Mouse (Mus musculus): ENCODE results near the gene Zfand3. TPM values are rescaled to one million over a fixed set of nuclear protein-coding genes. Genes with fewer than 3 reads are reported as not detected.

Zfand3 gene
- polyA plus RNA-seq, 1 experiment: 158 TPM

DNA sequence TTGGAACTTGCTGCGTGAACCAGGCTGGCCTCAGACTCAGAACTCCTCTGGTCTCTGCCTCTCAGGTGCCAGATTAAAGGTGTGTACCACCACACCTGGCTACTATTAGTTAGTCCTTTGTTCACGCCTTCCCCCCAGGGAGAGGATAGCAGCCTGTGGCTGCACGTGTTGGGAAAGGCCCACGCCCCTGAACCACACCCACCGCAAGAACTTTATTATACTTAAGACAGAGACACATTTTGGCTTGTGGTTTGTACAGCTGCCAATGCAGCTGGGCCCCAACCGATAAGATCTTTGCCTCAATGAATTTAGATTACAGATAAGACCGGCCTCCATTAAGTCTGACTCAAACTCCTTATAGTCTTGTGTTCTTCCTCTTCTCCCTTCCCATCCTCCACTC is 24.7 kb upstream of the Zfand3 start:
- Histone ChIP-seq H3K27ac (ENCODE audit: insufficient read depth, low read length) (no peak overlapping the region), H3K4me3 (ENCODE audit: insufficient read depth, low read length) (no peak overlapping the region), H3K4me1 (ENCODE audit: control insufficient read depth, insufficient read depth, low read length) (peaks cover 5% of the 10 kb centered on the region; the same call in 1 of the 2 replicates)
- TF ChIP-seq POLR2A (IDR thresholded peaks at IDR 0.05; ENCODE audit: low read depth, low read length) (no peak), CTCF (IDR thresholded peaks at IDR 0.05; ENCODE audit: borderline replicate concordance, insufficient read depth, low read length) (no peak)

DNA sequence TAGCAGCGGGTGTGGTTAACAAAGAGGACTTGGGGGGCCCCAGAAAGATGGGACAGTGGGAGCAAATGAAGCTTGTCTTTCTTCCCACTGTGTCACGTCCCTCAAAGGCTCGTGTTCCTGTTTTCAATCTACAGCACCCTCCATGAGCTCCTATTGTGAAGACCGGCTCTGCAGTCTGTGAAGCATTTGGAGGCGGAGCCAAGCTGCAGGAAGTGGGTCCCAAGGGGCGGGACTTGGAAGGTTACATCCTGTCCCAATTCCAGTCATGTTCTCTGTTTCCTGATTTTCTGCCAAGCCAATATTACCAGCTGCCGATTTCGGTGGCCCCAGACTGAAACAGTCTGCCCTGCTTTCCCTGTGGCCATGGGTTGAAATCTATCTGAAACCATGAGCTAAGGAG is 23.0 kb upstream of the Zfand3 start:
- Histone ChIP-seq H3K27ac (ENCODE audit: insufficient read depth, low read length) (no peak overlapping the region), H3K4me3 (ENCODE audit: insufficient read depth, low read length) (no peak overlapping the region), H3K4me1 (ENCODE audit: control insufficient read depth, insufficient read depth, low read length) (peaks cover 5% of the 10 kb centered on the region; the same call in 1 of the 2 replicates)
- TF ChIP-seq POLR2A (IDR thresholded peaks at IDR 0.05; ENCODE audit: low read depth, low read length) (no peak), CTCF (IDR thresholded peaks at IDR 0.05; ENCODE audit: borderline replicate concordance, insufficient read depth, low read length) (no peak)

DNA sequence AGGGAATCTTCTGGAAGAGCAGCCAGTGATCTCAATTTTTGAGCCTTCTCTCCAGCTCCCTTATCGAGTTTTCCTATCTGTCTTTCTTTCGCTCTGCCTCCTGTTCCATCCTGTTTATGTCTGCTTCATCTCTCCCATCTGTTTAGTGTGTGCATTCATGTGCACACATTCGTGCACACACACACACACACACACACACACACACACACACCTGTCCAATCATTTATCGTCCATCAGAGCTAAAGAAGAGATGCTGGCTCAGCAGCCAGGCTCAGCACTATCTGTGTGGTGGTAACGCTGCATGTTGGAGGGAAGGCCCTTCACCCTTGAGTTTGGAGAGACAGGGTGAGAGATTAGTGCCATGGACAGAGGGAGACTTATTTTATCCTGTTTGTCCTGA is 21.3 kb upstream of the Zfand3 start:
- no peak overlapping the region for H3K27ac ChIP-seq (ENCODE audit: insufficient read depth, low read length)
- no peak overlapping the region for H3K4me3 ChIP-seq (ENCODE audit: insufficient read depth, low read length)
- peaks cover 5% of the 10 kb centered on the region; the same call in 1 of the 2 replicates for H3K4me1 ChIP-seq (ENCODE audit: control insufficient read depth, insufficient read depth, low read length)
- TF ChIP-seq CTCF (IDR thresholded peaks at IDR 0.05; ENCODE audit: borderline replicate concordance, insufficient read depth, low read length) (no peak), POLR2A (IDR thresholded peaks at IDR 0.05; ENCODE audit: low read depth, low read length) (no peak)

DNA sequence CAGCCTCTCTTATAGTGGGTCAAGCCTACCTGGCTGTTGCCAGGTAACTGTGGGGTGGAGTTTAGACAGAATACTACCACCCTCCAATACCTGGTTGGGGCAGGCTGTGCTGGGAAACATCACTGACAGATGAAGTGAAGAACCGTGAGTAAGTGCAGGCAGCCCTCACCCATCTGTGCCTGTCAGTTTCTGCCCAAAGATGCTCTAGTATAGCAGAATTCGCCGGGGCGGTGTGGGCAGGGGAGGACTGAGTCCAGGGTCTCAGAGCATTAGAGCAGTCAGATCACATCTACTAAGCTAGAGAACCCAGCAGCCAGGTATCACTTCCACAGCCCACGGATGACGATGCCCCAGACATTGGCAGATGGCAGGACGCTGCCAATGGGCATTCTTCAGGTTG is 19.6 kb upstream of the Zfand3 start:
- TF ChIP-seq CTCF (IDR thresholded peaks at IDR 0.05; ENCODE audit: borderline replicate concordance, insufficient read depth, low read length) (no peak), POLR2A (IDR thresholded peaks at IDR 0.05; ENCODE audit: low read depth, low read length) (no peak)
- Histone ChIP-seq H3K4me1 (ENCODE audit: control insufficient read depth, insufficient read depth, low read length) (0 out of 2 replicates have a peak, but pooled peaks cover 3% of the 10 kb centered on the region), H3K27ac (ENCODE audit: insufficient read depth, low read length) (no peak overlapping the region), H3K4me3 (ENCODE audit: insufficient read depth, low read length) (no peak overlapping the region)

DNA sequence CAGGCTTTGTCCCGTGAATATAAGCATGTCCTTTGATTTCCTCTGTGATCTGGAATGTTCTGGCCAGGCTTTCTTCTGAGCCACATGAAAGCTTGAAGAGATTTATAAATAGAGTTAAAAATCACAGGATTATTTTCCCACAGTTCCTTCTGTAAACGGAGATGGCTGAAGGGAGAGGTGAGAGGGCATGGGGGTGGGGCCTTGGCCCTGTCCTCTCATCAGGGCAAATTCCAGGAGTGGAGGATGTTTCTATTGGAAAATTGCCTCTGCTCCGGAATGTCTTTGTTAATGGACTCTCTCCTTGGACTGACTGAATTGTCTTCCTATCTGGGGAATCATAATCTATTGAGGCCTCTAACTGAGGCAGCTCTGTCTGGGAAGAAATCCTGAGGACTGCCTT is 19.0 kb upstream of the Zfand3 start:
- TF ChIP-seq CTCF (IDR thresholded peaks at IDR 0.05; ENCODE audit: borderline replicate concordance, insufficient read depth, low read length): no peak
- no peak for TF ChIP-seq POLR2A (IDR thresholded peaks at IDR 0.05; ENCODE audit: low read depth, low read length)
- Histone ChIP-seq H3K4me3 (ENCODE audit: insufficient read depth, low read length) (no peak overlapping the region), H3K4me1 (ENCODE audit: control insufficient read depth, insufficient read depth, low read length) (no peaks in the 10 kb centered on the region), H3K27ac (ENCODE audit: insufficient read depth, low read length) (no peak overlapping the region)

DNA sequence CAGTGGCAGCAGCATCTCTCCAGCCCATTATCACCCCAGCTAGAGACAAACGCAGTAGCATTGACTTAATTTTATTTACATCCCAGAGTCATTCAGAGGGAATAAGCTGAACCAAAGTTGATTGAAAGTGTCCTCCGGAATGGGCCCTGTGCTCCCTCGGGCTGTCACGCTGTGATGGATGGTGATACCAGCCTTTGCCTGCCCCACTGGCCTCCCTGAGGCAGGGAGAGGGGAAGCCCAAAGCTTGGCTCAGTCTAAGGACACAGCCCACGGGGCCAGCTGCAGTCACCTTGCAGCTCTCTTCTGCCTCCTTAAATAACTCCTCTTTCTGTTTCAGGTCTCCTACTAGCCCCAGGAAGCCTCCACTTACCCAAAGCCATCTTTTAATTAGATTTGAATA is 16.4 kb upstream of the Zfand3 start:
- Histone ChIP-seq H3K27ac (ENCODE audit: insufficient read depth, low read length) (no peak overlapping the region), H3K4me1 (ENCODE audit: control insufficient read depth, insufficient read depth, low read length) (no peaks in the 10 kb centered on the region), H3K4me3 (ENCODE audit: insufficient read depth, low read length) (no peak overlapping the region)
- no peak for TF ChIP-seq CTCF (IDR thresholded peaks at IDR 0.05; ENCODE audit: borderline replicate concordance, insufficient read depth, low read length)
- no peak for TF ChIP-seq POLR2A (IDR thresholded peaks at IDR 0.05; ENCODE audit: low read depth, low read length)

DNA sequence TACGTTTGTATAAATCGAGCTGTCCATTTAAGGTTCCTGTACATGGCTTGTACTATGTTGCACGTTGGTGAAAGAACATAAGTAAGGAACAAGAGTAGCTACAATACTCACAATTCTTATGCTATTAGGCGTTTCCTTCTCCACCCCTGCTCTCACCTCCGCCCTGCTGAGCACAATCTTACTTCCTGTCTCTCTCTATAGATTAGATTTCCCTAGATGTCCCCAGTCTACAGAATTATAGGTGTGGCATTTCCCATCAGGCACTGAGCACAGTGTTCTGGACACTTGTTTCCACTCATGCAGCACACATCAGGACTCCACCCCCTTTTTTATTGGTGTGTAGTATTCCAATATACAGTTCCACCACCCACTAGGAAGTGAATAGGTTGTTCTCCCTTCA is 14.9 kb upstream of the Zfand3 start:
- H3K4me3 ChIP-seq (ENCODE audit: insufficient read depth, low read length): no peak overlapping the region
- no peaks in the 10 kb centered on the region; the same call in 1 of the 2 replicates for H3K4me1 ChIP-seq (ENCODE audit: control insufficient read depth, insufficient read depth, low read length)
- H3K27ac ChIP-seq (ENCODE audit: insufficient read depth, low read length): no peak overlapping the region
- TF ChIP-seq POLR2A (IDR thresholded peaks at IDR 0.05; ENCODE audit: low read depth, low read length) (no peak), CTCF (IDR thresholded peaks at IDR 0.05; ENCODE audit: borderline replicate concordance, insufficient read depth, low read length) (no peak)

DNA sequence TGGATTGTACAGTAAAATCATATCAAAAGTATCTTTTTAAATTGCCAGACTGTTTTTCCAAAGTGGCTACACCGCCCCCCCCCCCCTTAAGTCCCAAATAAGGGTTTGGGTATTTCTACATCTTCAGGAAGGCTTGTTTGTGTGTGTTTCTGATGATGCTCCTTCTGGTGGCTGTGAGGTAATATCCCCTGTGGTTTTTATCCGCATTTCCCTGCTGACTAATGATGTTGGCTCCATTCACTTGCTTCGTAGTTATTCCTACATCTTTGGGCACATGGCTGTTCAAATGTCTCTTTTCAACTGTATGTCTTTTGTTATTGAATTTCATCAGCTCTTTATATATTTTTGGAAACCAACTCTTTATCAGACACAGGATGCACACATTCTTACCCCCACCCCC is 14.4 kb upstream of the Zfand3 start:
- Histone ChIP-seq H3K4me3 (ENCODE audit: insufficient read depth, low read length) (no peak overlapping the region), H3K27ac (ENCODE audit: insufficient read depth, low read length) (no peak overlapping the region), H3K4me1 (ENCODE audit: control insufficient read depth, insufficient read depth, low read length) (no peaks in the 10 kb centered on the region; the same call in 1 of the 2 replicates)
- TF ChIP-seq POLR2A (IDR thresholded peaks at IDR 0.05; ENCODE audit: low read depth, low read length) (no peak), CTCF (IDR thresholded peaks at IDR 0.05; ENCODE audit: borderline replicate concordance, insufficient read depth, low read length) (no peak)

DNA sequence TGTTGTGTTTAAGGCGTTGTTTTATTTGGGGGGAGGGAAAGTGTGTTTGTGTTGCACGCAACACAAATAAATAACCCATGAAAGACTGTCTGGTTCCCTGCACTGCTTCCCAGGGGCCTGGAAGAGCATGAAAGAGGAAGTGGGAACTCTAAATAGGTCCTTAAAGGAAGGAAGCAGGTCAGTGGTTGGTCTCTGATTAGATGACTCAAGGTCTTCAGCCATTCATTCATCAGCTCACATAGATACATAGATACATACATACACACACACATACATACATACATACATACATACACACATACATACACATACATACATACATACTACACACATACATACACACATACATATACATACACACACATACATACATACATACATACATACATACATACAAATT is 13.7 kb upstream of the Zfand3 start:
- no peaks in the 10 kb centered on the region; the same call in 1 of the 2 replicates for H3K4me1 ChIP-seq (ENCODE audit: control insufficient read depth, insufficient read depth, low read length)
- H3K4me3 ChIP-seq (ENCODE audit: insufficient read depth, low read length): no peak overlapping the region
- TF ChIP-seq CTCF (IDR thresholded peaks at IDR 0.05; ENCODE audit: borderline replicate concordance, insufficient read depth, low read length): no peak
- H3K27ac ChIP-seq (ENCODE audit: insufficient read depth, low read length): no peak overlapping the region

DNA sequence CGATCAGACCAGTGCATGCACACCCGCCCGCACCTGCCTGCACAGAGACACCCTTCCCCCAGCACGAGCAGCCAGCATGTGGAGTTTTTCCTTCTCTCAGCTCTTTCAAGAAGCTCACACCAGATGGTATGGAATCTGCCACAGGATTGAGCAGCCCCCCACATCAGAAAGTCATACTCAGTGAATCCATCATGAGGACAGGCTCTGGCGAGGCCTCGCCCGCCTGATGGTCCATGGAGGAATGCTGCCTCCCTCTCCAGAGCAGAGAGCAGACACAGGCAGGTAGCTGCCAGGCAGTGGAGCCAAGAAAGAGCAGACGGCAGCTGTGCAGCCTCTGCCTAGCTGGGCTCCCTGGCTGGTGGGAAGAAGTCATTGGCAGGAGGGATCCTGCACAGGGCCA is 11.0 kb upstream of the Zfand3 start:
- no peak for TF ChIP-seq POLR2A (IDR thresholded peaks at IDR 0.05; ENCODE audit: low read depth, low read length)
- TF ChIP-seq CTCF (IDR thresholded peaks at IDR 0.05; ENCODE audit: borderline replicate concordance, insufficient read depth, low read length): no peak
- H3K27ac ChIP-seq (ENCODE audit: insufficient read depth, low read length): no peak overlapping the region
- H3K4me1 ChIP-seq (ENCODE audit: control insufficient read depth, insufficient read depth, low read length): no peaks in the 10 kb centered on the region; the same call in 1 of the 2 replicates
- no peak overlapping the region for H3K4me3 ChIP-seq (ENCODE audit: insufficient read depth, low read length)

DNA sequence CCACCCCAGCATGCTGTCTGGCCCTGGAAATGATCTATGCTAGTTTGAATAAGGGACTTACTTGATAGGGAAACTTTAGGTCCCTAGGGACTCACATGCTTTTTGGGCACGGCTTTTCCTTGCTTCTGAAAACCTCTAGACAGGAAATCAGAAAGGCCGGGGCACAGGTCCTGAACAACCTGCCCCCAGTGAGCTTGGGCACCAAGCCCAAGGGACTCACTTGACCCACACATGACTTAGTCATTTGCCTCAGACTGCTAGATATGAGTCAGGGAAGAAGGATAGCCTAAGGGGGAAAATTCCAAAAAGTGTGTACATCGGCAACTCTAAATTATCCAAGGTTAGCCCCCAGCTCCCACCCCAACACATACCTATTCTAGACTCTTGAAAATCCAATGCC is 10.5 kb upstream of the Zfand3 start:
- Histone ChIP-seq H3K27ac (ENCODE audit: insufficient read depth, low read length) (no peak overlapping the region), H3K4me3 (ENCODE audit: insufficient read depth, low read length) (no peak overlapping the region), H3K4me1 (ENCODE audit: control insufficient read depth, insufficient read depth, low read length) (no peaks in the 10 kb centered on the region; the same call in 1 of the 2 replicates)
- TF ChIP-seq POLR2A (IDR thresholded peaks at IDR 0.05; ENCODE audit: low read depth, low read length): no peak
- no peak for TF ChIP-seq CTCF (IDR thresholded peaks at IDR 0.05; ENCODE audit: borderline replicate concordance, insufficient read depth, low read length)
